Mouse (Mus musculus): ENCODE measurements around the gene Nyap1. TPM values are rescaled to one million over a fixed set of nuclear protein-coding genes. Genes with fewer than 3 reads are reported as not detected.

Nyap1 gene
- polyA plus RNA-seq, 1 experiment from 2014 or later, result 45.6 TPM

- Histone ChIP-seq H3K9ac (replicated peaks) (0 out of 2 replicates have a peak overlapping the region, but pooled peaks have one; percentile 14), H3K4me1 (peaks cover 65% of the 10 kb centered on the region), H3K9me3 (no peaks in the 10 kb centered on the region), H3K4me2 (replicated peaks) (no peak overlapping the region), H3K36me3 (peaks cover 43% of the 10 kb centered on the region), H3K4me3 (no peak overlapping the region), H3K27ac (replicated peaks) (no peak overlapping the region), H3K27me3 (no peaks in the 10 kb centered on the region)
- WGBS, result 93% methylated on average over 7 of the region's 7 CpGs
- ATAC-seq (replicated peaks), result no peak
Measured at GRCm38 (mm10) chr5:137781661-137782060, 40.3 kb upstream of the Nyap1 start.

GRCm38 (mm10) chr5:137779053-137779933 is 37.9 kb upstream of the Nyap1 start:
- no peaks in the 10 kb centered on the region for H3K9me3 ChIP-seq
- peak; percentile 14; the same call in 1 of the 2 replicates for ATAC-seq (replicated peaks)
- H3K36me3 ChIP-seq, result peaks cover 39% of the 10 kb centered on the region
- no peaks in the 10 kb centered on the region for H3K27me3 ChIP-seq
- peak overlapping the region; percentile 97 for H3K9ac ChIP-seq (replicated peaks)
- peak overlapping the region; percentile 92 for H3K27ac ChIP-seq (replicated peaks)
- H3K4me1 ChIP-seq, result peaks cover 55% of the 10 kb centered on the region
- H3K4me2 ChIP-seq (replicated peaks), result peak overlapping the region; percentile 99
- peak overlapping the region; percentile 99 for H3K4me3 ChIP-seq
- WGBS, result under 1% methylated on average over 80 of the region's 83 CpGs

- H3K4me2 ChIP-seq (replicated peaks), result peak within 1 kb of the TSS; percentile 99
- H3K9me3 ChIP-seq, result no peaks in the 10 kb centered on the region
- peak within 1 kb of the TSS; percentile 97 for H3K9ac ChIP-seq (replicated peaks)
- no peaks in the 10 kb centered on the region for H3K27me3 ChIP-seq
- WGBS, result under 1% methylated on average over 30 of the region's 31 CpGs
- peaks cover 37% of the 10 kb centered on the region for H3K36me3 ChIP-seq
- ATAC-seq (replicated peaks), result peak; percentile 97
- peak within 1 kb of the TSS; percentile 99 for H3K4me3 ChIP-seq
- peaks cover 48% of the 10 kb centered on the region for H3K4me1 ChIP-seq
- peak within 1 kb of the TSS; percentile 92 for H3K27ac ChIP-seq (replicated peaks)
Measured at GRCm38 (mm10) chr5:137778635-137779034, 37.2 kb upstream of the Nyap1 start, which contains the start of gene Ppp1r35. Gene Ppp1r35, plus strand, starts transcription at chr5:137778849.

- H3K4me3 ChIP-seq, result no peak overlapping the region
- 86% methylated on average over 7 of the region's 7 CpGs for WGBS
- no peak for ATAC-seq (replicated peaks)
- H3K4me1 ChIP-seq, result peaks cover 35% of the 10 kb centered on the region
- no peaks in the 10 kb centered on the region for H3K27me3 ChIP-seq
- H3K4me2 ChIP-seq (replicated peaks), result no peak overlapping the region
- no peak overlapping the region for H3K27ac ChIP-seq (replicated peaks)
- H3K9me3 ChIP-seq, result no peaks in the 10 kb centered on the region
- peaks cover 24% of the 10 kb centered on the region for H3K36me3 ChIP-seq
- H3K9ac ChIP-seq (replicated peaks), result no peak overlapping the region; the same call in 1 of the 2 replicates
Measured at GRCm38 (mm10) chr5:137777267-137777845, 35.9 kb upstream of the Nyap1 start.

GRCm38 (mm10) chr5:137776408-137776918 is 35.1 kb upstream of the Nyap1 start:
- Histone ChIP-seq H3K27me3 (no peaks in the 10 kb centered on the region), H3K36me3 (peaks cover 15% of the 10 kb centered on the region), H3K4me1 (peaks cover 26% of the 10 kb centered on the region), H3K27ac (replicated peaks) (no peak overlapping the region), H3K9me3 (no peaks in the 10 kb centered on the region), H3K4me2 (replicated peaks) (no peak overlapping the region), H3K9ac (replicated peaks) (no peak overlapping the region), H3K4me3 (no peak overlapping the region)
- WGBS, result 37% methylated on average over 5 of the region's 5 CpGs
- no peak for ATAC-seq (replicated peaks)

- Histone ChIP-seq H3K9ac (replicated peaks) (no peak overlapping the region), H3K4me3 (no peak overlapping the region), H3K4me1 (peaks cover 20% of the 10 kb centered on the region), H3K4me2 (replicated peaks) (no peak overlapping the region), H3K27me3 (no peaks in the 10 kb centered on the region), H3K9me3 (no peaks in the 10 kb centered on the region), H3K36me3 (peaks cover 8% of the 10 kb centered on the region), H3K27ac (replicated peaks) (no peak overlapping the region)
- ATAC-seq (replicated peaks), result no peak
- WGBS, result 87% methylated on average over 2 of the region's 2 CpGs
Measured at GRCm38 (mm10) chr5:137775587-137776290, 34.3 kb upstream of the Nyap1 start.

GRCm38 (mm10) chr5:137772755-137773154 is 31.3 kb upstream of the Nyap1 start:
- Histone ChIP-seq H3K4me2 (replicated peaks) (no peak overlapping the region), H3K27me3 (no peaks in the 10 kb centered on the region), H3K36me3 (no peaks in the 10 kb centered on the region), H3K9me3 (no peaks in the 10 kb centered on the region), H3K9ac (replicated peaks) (no peak overlapping the region), H3K4me1 (peaks cover 6% of the 10 kb centered on the region), H3K4me3 (no peak overlapping the region), H3K27ac (replicated peaks) (no peak overlapping the region)
- ATAC-seq (replicated peaks), result no peak

GRCm38 (mm10) chr5:137770709-137771108 is 29.3 kb upstream of the Nyap1 start:
- Histone ChIP-seq H3K27me3 (no peaks in the 10 kb centered on the region), H3K4me1 (peaks cover 6% of the 10 kb centered on the region), H3K4me3 (no peak overlapping the region), H3K9me3 (no peaks in the 10 kb centered on the region), H3K9ac (replicated peaks) (no peak overlapping the region), H3K4me2 (replicated peaks) (no peak overlapping the region), H3K27ac (replicated peaks) (no peak overlapping the region), H3K36me3 (no peaks in the 10 kb centered on the region)
- 53% methylated on average over 2 of the region's 2 CpGs for WGBS
- no peak for ATAC-seq (replicated peaks)

GRCm38 (mm10) chr5:137768475-137768874 is 27.1 kb upstream of the Nyap1 start:
- 15% methylated on average over 1 of the region's 1 CpGs for WGBS
- no peak overlapping the region for H3K9ac ChIP-seq (replicated peaks)
- no peak overlapping the region for H3K4me2 ChIP-seq (replicated peaks)
- no peak overlapping the region for H3K4me3 ChIP-seq
- no peak overlapping the region for H3K27ac ChIP-seq (replicated peaks)
- H3K9me3 ChIP-seq, result no peaks in the 10 kb centered on the region
- H3K36me3 ChIP-seq, result no peaks in the 10 kb centered on the region
- H3K4me1 ChIP-seq, result peaks cover 6% of the 10 kb centered on the region
- 0 out of 2 replicates have a peak, but pooled peaks have one; percentile 16 for ATAC-seq (replicated peaks)
- H3K27me3 ChIP-seq, result no peaks in the 10 kb centered on the region

GRCm38 (mm10) chr5:137766270-137766669 is 24.9 kb upstream of the Nyap1 start:
- Histone ChIP-seq H3K4me1 (peaks cover 6% of the 10 kb centered on the region), H3K9ac (replicated peaks) (no peak overlapping the region), H3K4me2 (replicated peaks) (no peak overlapping the region), H3K4me3 (no peak overlapping the region), H3K9me3 (no peaks in the 10 kb centered on the region), H3K27ac (replicated peaks) (no peak overlapping the region), H3K36me3 (no peaks in the 10 kb centered on the region), H3K27me3 (no peaks in the 10 kb centered on the region)
- no peak for ATAC-seq (replicated peaks)
- WGBS, result 66% methylated on average over 3 of the region's 3 CpGs

GRCm38 (mm10) chr5:137764609-137765340 is 23.4 kb upstream of the Nyap1 start:
- Histone ChIP-seq H3K36me3 (no peaks in the 10 kb centered on the region), H3K4me1 (peaks cover 13% of the 10 kb centered on the region), H3K27ac (replicated peaks) (no peak overlapping the region), H3K9ac (replicated peaks) (no peak overlapping the region), H3K4me3 (no peak overlapping the region), H3K27me3 (no peaks in the 10 kb centered on the region), H3K9me3 (no peaks in the 10 kb centered on the region), H3K4me2 (replicated peaks) (no peak overlapping the region)
- WGBS, result 53% methylated on average over 9 of the region's 9 CpGs
- no peak for ATAC-seq (replicated peaks)

All from forebrain, embryonic 15.5 days (tissue).